Mouse (Mus musculus): Measurements from ENCODE around the gene Smyd5.

GRCm38 (mm10) chr6:85409003-85409402 lies 22.8 kb upstream of the Smyd5 start:
- no peak for TF ChIP-seq CTCF (IDR thresholded peaks at IDR 0.05; ENCODE audit: insufficient read depth, low read length)
- no peak for TF ChIP-seq POLR2A (IDR thresholded peaks at IDR 0.05; ENCODE audit: borderline replicate concordance, extremely low read depth, low read depth, low read length)
